Mouse (Mus musculus): ENCODE data around the gene Tmem151b. TPM values are rescaled to one million over a fixed set of nuclear protein-coding genes. Genes with fewer than 3 reads are reported as not detected.
A peak's percentile ranks its signal among the peaks of the same experiment; 100 is the strongest.

Gene Tmem151b
- polyA plus RNA-seq, 1 experiment from 2014 or later = 0.14 TPM

- DNase-seq (no peak), ATAC-seq (ENCODE audit: low read depth) (no peak)
- H3K27ac ChIP-seq = no peak overlapping the region
- H3K4me2 ChIP-seq = no peak overlapping the region
- H3K4me3 ChIP-seq (replicated peaks) = no peak overlapping the region
- no peaks in the 10 kb centered on the region for H3K9me3 ChIP-seq (replicated peaks)
- WGBS (ENCODE audit: insufficient replicate concordance) = 59% methylated on average over 21 of the region's 21 CpGs
- peaks cover 1% of the 10 kb centered on the region; the same call in 1 of the 2 replicates for H3K4me1 ChIP-seq (replicated peaks)
- peaks cover 99% of the 10 kb centered on the region for H3K27me3 ChIP-seq
- H3K9ac ChIP-seq = no peak overlapping the region
- no peaks in the 10 kb centered on the region for H3K36me3 ChIP-seq
Measured at GRCm38 (mm10) chr17:45539664-45540063, 9.8 kb downstream of the Tmem151b start.

- no peaks in the 10 kb centered on the region for H3K9me3 ChIP-seq (replicated peaks)
- no peaks in the 10 kb centered on the region for H3K4me1 ChIP-seq (replicated peaks)
- no peaks in the 10 kb centered on the region for H3K36me3 ChIP-seq
- ATAC-seq (ENCODE audit: low read depth) = no peak
- no peak overlapping the region for H3K4me2 ChIP-seq
- no peak overlapping the region for H3K9ac ChIP-seq
- WGBS (ENCODE audit: insufficient replicate concordance) = 46% methylated on average over 4 of the region's 4 CpGs
- no peak for DNase-seq
- H3K27ac ChIP-seq = no peak overlapping the region
- H3K4me3 ChIP-seq (replicated peaks) = no peak overlapping the region
- peaks cover 96% of the 10 kb centered on the region for H3K27me3 ChIP-seq
Measured at GRCm38 (mm10) chr17:45538394-45538793, 11.1 kb downstream of the Tmem151b start.

GRCm38 (mm10) chr17:45536264-45536663 lies 13.2 kb downstream of the Tmem151b start:
- H3K36me3 ChIP-seq = no peaks in the 10 kb centered on the region
- no peak overlapping the region for H3K4me2 ChIP-seq
- WGBS (ENCODE audit: insufficient replicate concordance) = 10% methylated on average over 5 of the region's 5 CpGs
- peaks cover 96% of the 10 kb centered on the region for H3K27me3 ChIP-seq
- ATAC-seq (ENCODE audit: low read depth) = no peak
- DNase-seq = no peak
- no peak overlapping the region for H3K4me3 ChIP-seq (replicated peaks)
- no peak overlapping the region for H3K27ac ChIP-seq
- H3K9ac ChIP-seq = no peak overlapping the region
- H3K4me1 ChIP-seq (replicated peaks) = no peaks in the 10 kb centered on the region
- no peaks in the 10 kb centered on the region for H3K9me3 ChIP-seq (replicated peaks)

- Histone ChIP-seq H3K4me2 (no peak overlapping the region), H3K27ac (no peak overlapping the region), H3K27me3 (peaks cover 88% of the 10 kb centered on the region), H3K4me1 (replicated peaks) (no peaks in the 10 kb centered on the region), H3K9me3 (replicated peaks) (no peaks in the 10 kb centered on the region), H3K36me3 (no peaks in the 10 kb centered on the region), H3K9ac (no peak overlapping the region), H3K4me3 (replicated peaks) (no peak overlapping the region)
- ATAC-seq (ENCODE audit: low read depth) (no peak), DNase-seq (no peak)
- 31% methylated on average over 15 of the region's 15 CpGs for WGBS (ENCODE audit: insufficient replicate concordance)
Measured at GRCm38 (mm10) chr17:45532896-45533295, 16.6 kb downstream of the Tmem151b start.

GRCm38 (mm10) chr17:45530346-45530782 lies 19.1 kb downstream of the Tmem151b start:
- ATAC-seq (ENCODE audit: low read depth) (no peak), DNase-seq (no peak)
- Histone ChIP-seq H3K4me1 (replicated peaks) (no peaks in the 10 kb centered on the region), H3K27me3 (peaks cover 75% of the 10 kb centered on the region), H3K36me3 (no peaks in the 10 kb centered on the region), H3K27ac (no peak overlapping the region), H3K4me2 (no peak overlapping the region), H3K9ac (no peak overlapping the region), H3K9me3 (replicated peaks) (no peaks in the 10 kb centered on the region), H3K4me3 (replicated peaks) (no peak overlapping the region)
- 37% methylated on average over 13 of the region's 13 CpGs for WGBS (ENCODE audit: insufficient replicate concordance)

GRCm38 (mm10) chr17:45526571-45526970 lies 22.9 kb downstream of the Tmem151b start:
- Histone ChIP-seq H3K27ac (no peak overlapping the region), H3K4me3 (replicated peaks) (no peak overlapping the region), H3K9me3 (replicated peaks) (no peaks in the 10 kb centered on the region), H3K9ac (no peak overlapping the region), H3K27me3 (peaks cover 61% of the 10 kb centered on the region), H3K4me2 (no peak overlapping the region), H3K4me1 (replicated peaks) (peaks cover 12% of the 10 kb centered on the region), H3K36me3 (no peaks in the 10 kb centered on the region)
- DNase-seq = no peak
- no peak for ATAC-seq (ENCODE audit: low read depth)
- 31% methylated on average over 5 of the region's 5 CpGs for WGBS (ENCODE audit: insufficient replicate concordance)

GRCm38 (mm10) chr17:45524961-45525360 lies 24.5 kb downstream of the Tmem151b start:
- Histone ChIP-seq H3K36me3 (no peaks in the 10 kb centered on the region), H3K4me2 (no peak overlapping the region), H3K9ac (no peak overlapping the region), H3K4me3 (replicated peaks) (no peak overlapping the region), H3K9me3 (replicated peaks) (no peaks in the 10 kb centered on the region), H3K4me1 (replicated peaks) (peaks cover 12% of the 10 kb centered on the region), H3K27me3 (peaks cover 45% of the 10 kb centered on the region), H3K27ac (no peak overlapping the region)
- DNase-seq (no peak), ATAC-seq (ENCODE audit: low read depth) (no peak)
- 58% methylated on average over 4 of the region's 4 CpGs for WGBS (ENCODE audit: insufficient replicate concordance)

- Histone ChIP-seq H3K27ac (no peak within 1 kb of the TSS), H3K27me3 (peaks cover 32% of the 10 kb centered on the region), H3K36me3 (peaks cover 6% of the 10 kb centered on the region; the same call in 1 of the 2 replicates), H3K9ac (peak within 1 kb of the TSS; percentile 29; the same call in 1 of the 2 replicates), H3K9me3 (replicated peaks) (no peaks in the 10 kb centered on the region), H3K4me3 (replicated peaks) (peak within 1 kb of the TSS; percentile 28; the same call in 1 of the 2 replicates), H3K4me2 (peak within 1 kb of the TSS; percentile 56), H3K4me1 (replicated peaks) (peaks cover 12% of the 10 kb centered on the region)
- DNase-seq (no peak), ATAC-seq (ENCODE audit: low read depth) (no peak)
- 2% methylated on average over 21 of the region's 21 CpGs for WGBS (ENCODE audit: insufficient replicate concordance)
Measured at GRCm38 (mm10) chr17:45523263-45523662, 26.2 kb downstream of the Tmem151b start, which contains the start of gene Tcte1. TSS of gene Tcte1 (plus strand) at chr17:45523434.

- H3K4me2 ChIP-seq = no peak overlapping the region
- no peak overlapping the region for H3K4me3 ChIP-seq (replicated peaks)
- H3K27me3 ChIP-seq = peaks cover 19% of the 10 kb centered on the region
- peaks cover 10% of the 10 kb centered on the region; the same call in 1 of the 2 replicates for H3K36me3 ChIP-seq
- no peaks in the 10 kb centered on the region for H3K9me3 ChIP-seq (replicated peaks)
- DNase-seq = no peak
- no peak for ATAC-seq (ENCODE audit: low read depth)
- peaks cover 12% of the 10 kb centered on the region for H3K4me1 ChIP-seq (replicated peaks)
- no peak overlapping the region for H3K9ac ChIP-seq
- H3K27ac ChIP-seq = no peak overlapping the region
- 76% methylated on average over 11 of the region's 11 CpGs for WGBS (ENCODE audit: insufficient replicate concordance)
Measured at GRCm38 (mm10) chr17:45520136-45520535, 29.3 kb downstream of the Tmem151b start.

GRCm38 (mm10) chr17:45518766-45519475 lies 30.6 kb downstream of the Tmem151b start:
- H3K4me1 ChIP-seq (replicated peaks) = peaks cover 15% of the 10 kb centered on the region
- no peak overlapping the region for H3K27ac ChIP-seq
- no peak overlapping the region for H3K9ac ChIP-seq
- H3K9me3 ChIP-seq (replicated peaks) = no peaks in the 10 kb centered on the region
- ATAC-seq (ENCODE audit: low read depth) (no peak), DNase-seq (no peak)
- H3K27me3 ChIP-seq = peaks cover 6% of the 10 kb centered on the region; the same call in 1 of the 2 replicates
- H3K4me3 ChIP-seq (replicated peaks) = no peak overlapping the region
- 67% methylated on average over 12 of the region's 12 CpGs for WGBS (ENCODE audit: insufficient replicate concordance)
- no peak overlapping the region for H3K4me2 ChIP-seq
- H3K36me3 ChIP-seq = peaks cover 10% of the 10 kb centered on the region; the same call in 1 of the 2 replicates

- Histone ChIP-seq H3K9me3 (replicated peaks) (no peaks in the 10 kb centered on the region), H3K27me3 (no peaks in the 10 kb centered on the region), H3K4me3 (replicated peaks) (no peak overlapping the region), H3K27ac (no peak overlapping the region), H3K4me2 (no peak overlapping the region), H3K4me1 (replicated peaks) (peaks cover 6% of the 10 kb centered on the region), H3K9ac (no peak overlapping the region), H3K36me3 (peaks cover 10% of the 10 kb centered on the region; the same call in 1 of the 2 replicates)
- no peak for ATAC-seq (ENCODE audit: low read depth)
- DNase-seq = no peak
- WGBS (ENCODE audit: insufficient replicate concordance) = 47% methylated on average over 28 of the region's 28 CpGs
Measured at GRCm38 (mm10) chr17:45517549-45518215, 31.8 kb downstream of the Tmem151b start.
